In the genomic region with DNA sequence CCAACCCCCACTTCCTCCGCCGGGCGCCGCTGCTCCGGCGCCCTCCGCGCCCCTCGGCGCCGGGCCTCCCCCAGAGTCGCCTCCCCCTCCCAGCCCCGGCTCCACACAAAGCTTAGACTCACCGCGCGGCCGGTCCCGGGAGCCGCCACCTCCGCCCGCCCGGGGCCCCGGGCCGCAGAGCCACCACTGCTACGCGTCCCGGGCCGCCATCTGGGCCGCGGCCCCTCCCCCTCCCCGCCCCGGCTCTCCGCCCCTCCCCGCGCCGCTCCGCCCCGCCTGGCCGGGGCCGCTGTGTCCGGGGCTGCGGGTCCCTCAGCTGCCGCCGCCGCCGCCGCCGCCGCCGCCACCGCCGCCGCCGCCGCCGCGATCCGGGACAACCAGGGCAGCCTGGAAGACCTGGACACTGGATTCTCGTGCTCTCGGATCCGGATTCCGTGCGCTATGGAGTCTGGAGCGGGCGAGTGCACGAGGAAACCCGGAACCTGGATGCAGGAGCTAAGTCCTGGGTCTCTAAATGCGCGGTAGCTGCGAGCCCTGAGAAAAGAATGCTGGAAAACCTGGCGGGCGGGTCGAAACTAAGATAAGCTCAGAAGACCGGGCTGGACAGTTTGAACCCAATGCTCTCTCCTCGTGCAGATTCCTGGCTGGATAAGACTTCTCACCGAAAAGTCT, we compare ENCODE assay signal across 8 mouse cellular contexts. TPM values are rescaled to one million over a fixed set of nuclear protein-coding genes. Genes with fewer than 3 reads are reported as not detected.
DNase-seq lines count a peak whose midpoint lies in the region; ATAC-seq and TF ChIP-seq lines count a peak whose summit lies in the region.

A gene (minus strand): TSS at position 221 of the 672 bp plus-strand sequence.

- H3K27ac ChIP-seq in bone marrow macrophage, adult 2 months (ENCODE audit: insufficient read depth, low read depth, low read length), result peak within 1 kb of the TSS; percentile 51; the same call in 1 of the 2 replicates
- peak within 1 kb of the TSS; percentile 98 for H3K27ac ChIP-seq in embryonic facial prominence, embryonic 15.5 days (replicated peaks)
- H3K27ac ChIP-seq in heart, embryonic 10.5 days, result peak within 1 kb of the TSS; percentile 100
- peak within 1 kb of the TSS; percentile 99 for H3K27ac ChIP-seq in kidney, embryonic 14.5 days (ENCODE audit: low read depth, low read length)
- peak within 1 kb of the TSS; percentile 99 for H3K27ac ChIP-seq in limb, embryonic 14.5 days (replicated peaks; ENCODE audit: low read depth, low read length)
- peak within 1 kb of the TSS; percentile 99 for H3K27ac ChIP-seq in midbrain, embryonic 16.5 days (ENCODE audit: low read length)
- peak within 1 kb of the TSS; percentile 39; the same call in 1 of the 2 replicates for H3K27ac ChIP-seq in spleen, adult 2 months (ENCODE audit: insufficient read depth, low read length)

- H3K4me2 ChIP-seq in embryonic facial prominence, embryonic 15.5 days (replicated peaks), result peak within 1 kb of the TSS; percentile 65
- H3K4me2 ChIP-seq in kidney, embryonic 14.5 days (replicated peaks; ENCODE audit: low read depth, low read length), result peak within 1 kb of the TSS; percentile 75
- H3K4me2 ChIP-seq in limb, embryonic 14.5 days (replicated peaks; ENCODE audit: low read depth, low read length, severe bottlenecking), result peak within 1 kb of the TSS; percentile 62
- H3K4me2 ChIP-seq in midbrain, embryonic 16.5 days (ENCODE audit: low read length), result peak within 1 kb of the TSS; percentile 79

- H3K27me3 ChIP-seq in embryonic facial prominence, embryonic 15.5 days, result no peaks in the 10 kb centered on the region
- no peaks in the 10 kb centered on the region for H3K27me3 ChIP-seq in heart, embryonic 10.5 days (ENCODE audit: insufficient read depth, poor library complexity, severe bottlenecking)
- no peaks in the 10 kb centered on the region for H3K27me3 ChIP-seq in kidney, embryonic 14.5 days (ENCODE audit: control insufficient read depth, insufficient read depth, low read length)
- no peaks in the 10 kb centered on the region for H3K27me3 ChIP-seq in limb, embryonic 14.5 days (ENCODE audit: control insufficient read depth, insufficient read depth, low read length)
- H3K27me3 ChIP-seq in midbrain, embryonic 16.5 days (ENCODE audit: control insufficient read depth, insufficient read depth, low read depth, low read length), result no peaks in the 10 kb centered on the region
- peaks cover 4% of the 10 kb centered on the region for H3K27me3 ChIP-seq in spleen, adult 2 months (ENCODE audit: control insufficient read depth, insufficient read depth, low read length)

- DNase-seq in B cell, adult 2 months, result peak; percentile 91
- peak; percentile 97 for DNase-seq in heart, embryonic 10.5 days (ENCODE audit: low spot score)
- DNase-seq in limb, embryonic 14.5 days (ENCODE audit: low spot score), result peak; percentile 97
- peak; percentile 58 to 74 for DNase-seq in spleen, adult 2 months (ENCODE audit: low read depth in 1 of 2, low spot score in 2 of 2)

- H3K9me3 ChIP-seq in embryonic facial prominence, embryonic 15.5 days (replicated peaks), result no peaks in the 10 kb centered on the region
- H3K9me3 ChIP-seq in heart, embryonic 10.5 days, result no peaks in the 10 kb centered on the region
- H3K9me3 ChIP-seq in kidney, embryonic 14.5 days (ENCODE audit: control insufficient read depth, low read length), result no peaks in the 10 kb centered on the region
- H3K9me3 ChIP-seq in limb, embryonic 14.5 days (ENCODE audit: control insufficient read depth, low read length), result no peaks in the 10 kb centered on the region
- H3K9me3 ChIP-seq in midbrain, embryonic 16.5 days (replicated peaks; ENCODE audit: control insufficient read depth, low read length, poor library complexity, severe bottlenecking), result no peaks in the 10 kb centered on the region

- peaks cover 34% of the 10 kb centered on the region for H3K4me1 ChIP-seq in bone marrow macrophage, adult 2 months (ENCODE audit: control insufficient read depth, insufficient read depth, low read length)
- H3K4me1 ChIP-seq in embryonic facial prominence, embryonic 15.5 days, result peaks cover 38% of the 10 kb centered on the region
- H3K4me1 ChIP-seq in heart, embryonic 10.5 days, result peaks cover 43% of the 10 kb centered on the region
- H3K4me1 ChIP-seq in kidney, embryonic 14.5 days (ENCODE audit: control insufficient read depth, insufficient read depth, low read length), result peaks cover 12% of the 10 kb centered on the region
- peaks cover 14% of the 10 kb centered on the region for H3K4me1 ChIP-seq in limb, embryonic 14.5 days (ENCODE audit: control insufficient read depth, insufficient read depth, low read length)
- peaks cover 35% of the 10 kb centered on the region for H3K4me1 ChIP-seq in midbrain, embryonic 16.5 days (ENCODE audit: control insufficient read depth, insufficient read depth, low read length)
- H3K4me1 ChIP-seq in spleen, adult 2 months (ENCODE audit: control insufficient read depth, insufficient read depth, insufficient read length), result no peaks in the 10 kb centered on the region

- under 1% methylated on average over 71 of the region's 76 CpGs for WGBS in embryonic facial prominence, embryonic 15.5 days
- under 1% methylated on average over 53 of the region's 76 CpGs for WGBS in heart, embryonic 10.5 days
- WGBS in kidney, embryonic 14.5 days, result under 1% methylated on average over 52 of the region's 76 CpGs
- WGBS in limb, embryonic 14.5 days, result 3% methylated on average over 26 of the region's 76 CpGs
- under 1% methylated on average over 37 of the region's 76 CpGs for WGBS in midbrain, embryonic 16.5 days
- under 1% methylated on average over 48 of the region's 76 CpGs for WGBS in spleen, adult 2 months

- TF ChIP-seq POLR2A in bone marrow macrophage, adult 2 months (IDR thresholded peaks at IDR 0.05; ENCODE audit: borderline replicate concordance, low read depth, low read length), result no peak
- 0 out of 2 replicates have a peak, but pooled peaks have one; percentile 5 for TF ChIP-seq POLR2A in limb, embryonic 14.5 days (IDR thresholded peaks at IDR 0.05; ENCODE audit: borderline replicate concordance, extremely low read depth, insufficient read depth, insufficient read length)
- TF ChIP-seq POLR2A in spleen, adult 2 months (IDR thresholded peaks at IDR 0.05; ENCODE audit: low read depth, low read length), result no peak

- peak within 1 kb of the TSS; percentile 91 for H3K4me3 ChIP-seq in bone marrow macrophage, adult 2 months (ENCODE audit: insufficient read depth, low read length)
- H3K4me3 ChIP-seq in embryonic facial prominence, embryonic 15.5 days (replicated peaks), result peak within 1 kb of the TSS; percentile 86
- peak within 1 kb of the TSS; percentile 88 for H3K4me3 ChIP-seq in heart, embryonic 10.5 days
- peak within 1 kb of the TSS; percentile 94 for H3K4me3 ChIP-seq in kidney, embryonic 14.5 days (ENCODE audit: low read length)
- H3K4me3 ChIP-seq in limb, embryonic 14.5 days (replicated peaks; ENCODE audit: low read length), result peak within 1 kb of the TSS; percentile 91
- peak within 1 kb of the TSS; percentile 92 for H3K4me3 ChIP-seq in midbrain, embryonic 16.5 days (ENCODE audit: low read depth, low read length)
- H3K4me3 ChIP-seq in spleen, adult 2 months (ENCODE audit: extremely low read depth, insufficient read depth, insufficient read length), result peak within 1 kb of the TSS; percentile 82

- H3K9ac ChIP-seq in embryonic facial prominence, embryonic 15.5 days, result peak within 1 kb of the TSS; percentile 82
- H3K9ac ChIP-seq in kidney, embryonic 14.5 days (ENCODE audit: low read depth, low read length), result peak within 1 kb of the TSS; percentile 96
- peak within 1 kb of the TSS; percentile 99 for H3K9ac ChIP-seq in limb, embryonic 14.5 days (ENCODE audit: low read depth, low read length, severe bottlenecking)
- H3K9ac ChIP-seq in midbrain, embryonic 16.5 days (ENCODE audit: low read depth, low read length), result peak within 1 kb of the TSS; percentile 98

- TF ChIP-seq CTCF in bone marrow macrophage, adult 2 months (IDR thresholded peaks at IDR 0.05; ENCODE audit: low read depth, low read length), result no peak; the same call in 1 of the 2 replicates
- TF ChIP-seq CTCF in spleen, adult 2 months (IDR thresholded peaks at IDR 0.05; ENCODE audit: extremely low read depth, insufficient read depth, insufficient read length, insufficient replicate concordance), result no peak

- ATAC-seq in embryonic facial prominence, embryonic 15.5 days (ENCODE audit: insufficient number of reproducible peaks, low FRiP score, low TSS enrichment, low read depth), result peak; percentile 89
- ATAC-seq in kidney, embryonic 14.5 days (ENCODE audit: low FRiP score, low TSS enrichment), result peak; percentile 90
- ATAC-seq in limb, embryonic 14.5 days (ENCODE audit: low FRiP score, low read depth), result peak; percentile 90
- peak; percentile 87 for ATAC-seq in midbrain, embryonic 16.5 days

- no peaks in the 10 kb centered on the region for H3K36me3 ChIP-seq in embryonic facial prominence, embryonic 15.5 days
- no peaks in the 10 kb centered on the region for H3K36me3 ChIP-seq in heart, embryonic 10.5 days
- H3K36me3 ChIP-seq in kidney, embryonic 14.5 days (ENCODE audit: control insufficient read depth, insufficient read depth, low read length), result no peaks in the 10 kb centered on the region; the same call in 1 of the 2 replicates
- H3K36me3 ChIP-seq in limb, embryonic 14.5 days (ENCODE audit: control insufficient read depth, insufficient read depth, low read length), result no peaks in the 10 kb centered on the region
- no peaks in the 10 kb centered on the region for H3K36me3 ChIP-seq in midbrain, embryonic 16.5 days (ENCODE audit: control insufficient read depth, insufficient read depth, low read length)
- peaks cover under 1% of the 10 kb centered on the region; the same call in 1 of the 2 replicates for H3K36me3 ChIP-seq in spleen, adult 2 months (ENCODE audit: control insufficient read depth, insufficient read depth, low read length)

RNA-seq across cellular contexts. Expression of the gene that starts here (rescaled TPM):
- 8.8 and 10.9 TPM in 2 replicates for polyA plus RNA-seq in bone marrow macrophage, adult 2 months (2012; ENCODE audit: insufficient read depth, insufficient read length, missing spikeins)
- 7.9 and 8.5 TPM in 2 replicates for polyA plus RNA-seq in embryonic facial prominence, embryonic 15.5 days (2015; fragmentation: Nextera tagmentation; extraction: Ambion mirVana)
- 5.8 and 7.7 TPM in 2 replicates for polyA plus RNA-seq in heart, embryonic 10.5 days (2016; fragmentation: Nextera tagmentation; extraction: Ambion mirVana)
- polyA plus RNA-seq in kidney, embryonic 14.5 days (2014; fragmentation: Nextera tagmentation; extraction: Ambion mirVana), result 9.1 and 10.0 TPM in 2 replicates
- polyA plus RNA-seq in limb, embryonic 14.5 days (2012; rRNA removed), result 20.3 and 22.0 TPM in 2 replicates
- 7.3 and 8.8 TPM in 2 replicates for polyA plus RNA-seq in limb, embryonic 14.5 days (2014; fragmentation: Nextera tagmentation; extraction: Ambion mirVana)
- 6.6 and 6.8 TPM in 2 replicates for polyA plus RNA-seq in midbrain, embryonic 16.5 days (2015; fragmentation: Nextera tagmentation; extraction: Ambion mirVana)
- 3.5 and 3.8 TPM in 2 replicates for polyA plus RNA-seq in spleen, adult 2 months (2012; rRNA removed)

Comparison
In these comparisons a context has a peak if more than half of its experiments do, and no peak if none do; other contexts are left out.
1. Peak in every context shown above with its lines: DNase-seq, ATAC-seq, H3K4me3 ChIP-seq and H3K27ac ChIP-seq.
2. H3K27ac ChIP-seq: peak in every context shown above with its lines; median percentile 100 in heart, embryonic 10.5 days; 99 in kidney, embryonic 14.5 days; 99 in limb, embryonic 14.5 days; 99 in midbrain, embryonic 16.5 days; 98 in embryonic facial prominence, embryonic 15.5 days; 51 in bone marrow macrophage, adult 2 months; 39 in spleen, adult 2 months.